Mouse (Mus musculus) heart, postnatal 4 days (tissue): Measurements from ENCODE around the gene Zc3h12c. TPM values are rescaled to one million over a fixed set of nuclear protein-coding genes. Genes with fewer than 3 reads are reported as not detected.

Source experiments
- DNase-seq: peaks from one replicate; pipeline ENCODE4 v3.0.0; 2021
- total RNA-seq, 2 experiments: library from RNA; stranded (reverse); gene quantifications; 2 replicates each; pipeline ENCODE4 v1.2.3; 2021

Zc3h12c gene
- total RNA-seq, 2 experiments from 2014 or later: 13.0 to 13.3 TPM

GRCm38 (mm10) chr9:52165706-52166090, 2.7 kb downstream of the Zc3h12c start:
- DNase-seq: no peak

GRCm38 (mm10) chr9:52165076-52165705, 3.2 kb downstream of the Zc3h12c start:
- no peak for DNase-seq

GRCm38 (mm10) chr9:52160512-52160911, 7.9 kb downstream of the Zc3h12c start:
- no peak for DNase-seq

GRCm38 (mm10) chr9:52158561-52158960, 9.8 kb downstream of the Zc3h12c start:
- DNase-seq: no peak

- DNase-seq: no peak
Observed at GRCm38 (mm10) chr9:52155417-52155816, 13.0 kb downstream of the Zc3h12c start.

- DNase-seq: no peak
Observed at GRCm38 (mm10) chr9:52154253-52154652, 14.1 kb downstream of the Zc3h12c start.

- DNase-seq: no peak
Observed at GRCm38 (mm10) chr9:52152076-52152826, 16.1 kb downstream of the Zc3h12c start.

GRCm38 (mm10) chr9:52149768-52150167, 18.6 kb downstream of the Zc3h12c start:
- no peak for DNase-seq

GRCm38 (mm10) chr9:52149286-52149685, 19.1 kb downstream of the Zc3h12c start:
- DNase-seq: peak; percentile 35

- DNase-seq: no peak
Observed at GRCm38 (mm10) chr9:52148831-52149230, 19.5 kb downstream of the Zc3h12c start.

- no peak for DNase-seq
Observed at GRCm38 (mm10) chr9:52148311-52148710, 20.1 kb downstream of the Zc3h12c start.

- DNase-seq: no peak
Observed at GRCm38 (mm10) chr9:52146241-52146640, 22.1 kb downstream of the Zc3h12c start.

- DNase-seq: no peak
Observed at GRCm38 (mm10) chr9:52132771-52133170, 35.6 kb downstream of the Zc3h12c start.

GRCm38 (mm10) chr9:52130348-52130747, 38.0 kb downstream of the Zc3h12c start:
- DNase-seq: peak; percentile 35

- DNase-seq: no peak
Observed at GRCm38 (mm10) chr9:52125225-52125624, 43.1 kb downstream of the Zc3h12c start.

- no peak for DNase-seq
Observed at GRCm38 (mm10) chr9:52119212-52119611, 49.2 kb downstream of the Zc3h12c start.

- no peak for DNase-seq
Observed at GRCm38 (mm10) chr9:52113091-52113490, 55.3 kb downstream of the Zc3h12c start.

- no peak for DNase-seq
Observed at GRCm38 (mm10) chr9:52110738-52111137, 57.6 kb downstream of the Zc3h12c start.

- DNase-seq: no peak
Observed at GRCm38 (mm10) chr9:52107161-52107560, 61.2 kb downstream of the Zc3h12c start.

- no peak for DNase-seq
Observed at GRCm38 (mm10) chr9:52105423-52105822, 62.9 kb downstream of the Zc3h12c start.

GRCm38 (mm10) chr9:52104225-52104615, 64.2 kb downstream of the Zc3h12c start:
- DNase-seq: no peak

GRCm38 (mm10) chr9:52103448-52104224, 64.7 kb downstream of the Zc3h12c start:
- no peak for DNase-seq
